Mouse (Mus musculus) brain, adult 2 months (tissue): ENCODE results near the gene Phospho2.

Source experiments
- DNase-seq: peaks from one replicate; pipeline ENCODE4 v3.0.0; 2011; ENCODE audit warnings: low read depth, low spot score

The Phospho2 gene

DNA sequence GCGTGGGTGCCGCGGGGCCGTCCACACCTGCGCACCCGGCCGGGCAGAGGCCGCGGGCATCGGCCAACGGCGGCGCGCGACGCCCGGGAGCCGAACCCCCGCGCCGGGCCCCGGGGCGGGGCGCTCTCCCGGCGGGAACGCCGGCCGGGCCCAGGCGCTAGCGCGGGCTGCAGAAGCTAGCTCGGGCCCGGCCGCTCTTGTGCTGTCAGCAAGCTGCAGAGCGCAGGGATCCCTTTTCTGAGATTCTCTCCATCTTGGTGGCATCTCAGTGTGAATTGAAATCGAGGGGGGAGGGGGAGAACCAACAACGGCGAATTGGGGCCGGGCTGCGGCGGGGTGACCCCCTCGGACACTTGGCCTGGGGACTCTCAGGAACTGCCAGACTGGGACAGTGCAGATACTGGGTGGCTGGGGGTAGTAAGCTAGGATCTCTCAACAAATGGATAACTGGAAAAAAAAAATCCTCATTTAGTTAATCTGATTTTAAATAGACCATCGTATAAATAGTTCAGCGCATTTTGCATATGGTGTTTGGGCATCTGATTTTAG, 33.8 kb downstream of the Phospho2 start:
- peak; percentile 77 for DNase-seq

- DNase-seq = peak; percentile 73
Observed at GRCm38 (mm10) chr2:69825898-69826297, 36.5 kb downstream of the Phospho2 start.

DNA sequence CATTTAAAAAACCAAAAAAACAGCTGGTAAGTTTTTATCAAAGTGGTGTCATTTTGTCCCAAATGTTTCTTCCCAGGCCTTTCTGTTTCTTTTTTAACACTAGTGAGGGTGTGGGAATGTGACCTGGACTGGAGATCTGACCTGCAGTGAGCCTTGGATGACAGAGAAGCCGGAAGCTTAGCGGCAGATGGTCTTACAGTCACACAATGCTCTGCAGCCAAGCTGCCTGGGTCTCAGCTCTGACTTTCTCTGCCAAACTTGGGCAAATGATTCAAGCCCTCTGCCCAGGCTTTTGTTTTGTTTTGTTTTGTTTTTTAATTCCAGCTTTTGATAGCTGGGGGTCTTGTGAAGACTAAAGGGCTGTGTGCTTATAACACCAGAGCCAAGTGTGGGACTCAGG, 37.0 kb downstream of the Phospho2 start:
- peak; percentile 95 for DNase-seq

DNA sequence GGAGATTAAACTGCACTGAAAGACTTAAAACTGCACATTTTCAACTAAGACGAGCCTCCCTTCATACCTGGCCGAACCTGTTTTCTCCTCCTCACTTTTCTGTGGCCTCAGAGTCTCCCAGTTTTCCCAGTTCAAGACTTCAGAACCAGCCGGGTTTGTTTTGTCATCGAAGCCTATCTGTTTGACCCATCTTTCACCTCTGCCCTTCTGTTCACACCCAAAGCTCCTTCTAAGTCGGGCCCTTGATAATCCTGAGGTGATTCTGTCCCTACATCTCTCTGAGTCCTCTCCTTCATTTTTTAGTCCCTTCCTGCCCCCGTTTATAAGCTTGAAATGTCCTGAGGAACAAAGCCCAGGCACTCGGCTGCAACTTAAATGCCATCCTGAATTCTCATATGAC, 38.6 kb downstream of the Phospho2 start:
- no peak for DNase-seq

GRCm38 (mm10) chr2:69829680-69830079, 40.3 kb downstream of the Phospho2 start:
- DNase-seq = no peak

DNA sequence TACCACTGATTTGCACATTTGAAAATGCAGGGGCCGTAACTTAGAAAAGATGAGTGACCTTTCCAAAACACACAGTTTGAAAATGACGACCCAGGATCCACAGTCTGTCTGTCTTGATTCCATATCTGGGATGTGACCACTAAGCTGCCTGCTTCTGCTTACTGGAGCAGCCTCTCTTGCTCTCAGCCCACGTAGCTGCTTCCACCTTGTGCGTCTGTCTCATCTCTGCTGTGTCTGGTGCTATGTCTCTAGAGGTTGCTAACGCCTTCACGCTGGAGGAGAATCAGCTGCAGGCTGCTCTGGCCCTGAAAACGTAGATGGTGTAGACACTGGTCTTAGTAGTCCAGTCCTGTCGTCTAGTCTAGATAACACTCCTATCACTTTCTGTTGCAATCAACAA, 40.7 kb downstream of the Phospho2 start:
- peak; percentile 45 for DNase-seq

DNA sequence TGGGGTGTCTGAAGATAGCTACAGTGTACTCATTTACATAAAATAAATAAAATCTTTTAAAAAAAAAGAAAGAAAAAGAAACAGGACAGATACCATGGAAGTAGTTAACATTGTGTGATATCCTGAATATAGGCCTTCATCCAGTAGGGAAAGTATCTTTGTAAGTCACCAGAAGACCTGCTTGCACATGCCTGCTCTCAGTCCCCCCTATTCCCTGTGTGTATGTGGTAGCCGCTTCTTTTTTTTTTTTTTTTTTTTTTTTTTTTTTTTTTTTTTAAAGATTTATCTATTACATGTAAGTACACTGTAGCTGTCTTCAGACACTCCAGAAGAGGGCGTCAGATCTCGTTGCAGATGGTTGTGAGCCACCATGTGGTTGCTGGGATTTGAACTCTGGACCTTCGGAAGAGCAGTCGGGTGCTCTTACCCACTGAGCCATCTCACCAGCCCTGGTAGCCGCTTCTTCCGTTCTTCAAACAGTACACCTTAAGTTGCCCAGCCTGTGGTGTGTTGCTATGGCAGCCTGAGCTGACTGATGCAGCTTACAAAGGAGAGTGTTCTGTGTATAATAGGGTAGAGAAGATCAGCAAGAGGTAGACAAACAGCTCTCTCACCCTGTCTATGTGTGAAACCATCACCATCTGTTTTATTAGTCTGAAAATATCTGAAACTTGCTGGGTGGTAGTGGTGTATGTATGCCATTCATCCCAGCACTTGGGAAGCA, 48.0 kb downstream of the Phospho2 start:
- DNase-seq = peak; percentile 40

GRCm38 (mm10) chr2:69837996-69838395, 48.6 kb downstream of the Phospho2 start:
- DNase-seq = no peak

DNA sequence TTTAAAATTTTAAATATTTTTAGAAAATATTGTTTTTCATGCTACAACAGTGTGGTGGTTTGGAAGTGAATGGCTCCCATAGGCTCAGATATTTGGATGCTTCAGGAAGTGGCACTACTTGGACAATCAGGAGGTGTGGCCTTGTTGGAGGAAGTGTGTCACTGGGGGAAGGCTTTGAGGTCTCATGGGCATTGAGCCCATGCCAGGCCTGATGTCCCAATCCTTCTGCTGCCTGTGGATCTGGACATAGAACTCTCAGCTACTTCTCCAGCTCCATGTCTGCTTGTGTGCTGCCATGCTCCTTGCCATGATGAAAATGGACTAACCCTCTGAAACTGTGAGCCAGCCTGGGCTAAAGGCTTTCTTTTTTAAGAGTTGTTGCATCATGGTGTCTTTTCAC, 49.3 kb downstream of the Phospho2 start:
- DNase-seq = no peak

GRCm38 (mm10) chr2:69840261-69840660, 50.8 kb downstream of the Phospho2 start:
- DNase-seq = peak; percentile 59

- no peak for DNase-seq
Observed at GRCm38 (mm10) chr2:69849215-69849614, 59.8 kb downstream of the Phospho2 start.
